Mouse (Mus musculus): ENCODE measurements around the gene Gm20388.

DNA sequence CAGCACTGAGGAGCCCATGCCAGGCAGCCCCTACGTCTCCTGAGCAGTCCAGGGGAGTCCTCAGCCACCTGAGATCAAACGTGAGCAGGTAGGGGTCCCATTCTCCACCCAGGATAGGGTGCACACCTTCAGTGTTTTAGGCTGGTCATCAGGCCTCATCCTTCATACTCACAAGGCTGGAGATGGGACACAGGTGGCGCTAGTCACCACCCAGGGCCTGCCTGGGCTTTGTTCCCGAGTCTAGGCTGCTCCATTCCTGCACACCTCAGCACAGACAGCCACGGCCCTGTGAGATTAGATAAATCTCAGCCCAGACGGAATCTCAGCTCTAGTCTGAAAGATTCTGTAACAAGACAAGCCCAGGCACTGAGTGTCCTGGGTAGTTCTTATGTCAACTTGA lies 1993.3 kb downstream of the Gm20388 start:
- TF ChIP-seq EP300 (optimal IDR thresholded peaks at IDR 0.05) (no peak), CTCF (IDR thresholded peaks at IDR 0.05; ENCODE audit: low read depth) (peak; percentile 46)
